Mouse (Mus musculus) adrenal gland, adult 2 months (tissue): Measurements from ENCODE around the gene Tbxas1. TPM values are rescaled to one million over a fixed set of nuclear protein-coding genes. Genes with fewer than 3 reads are reported as not detected.

Source experiments
- DNase-seq: peaks from one replicate; pipeline ENCODE4 v3.0.0; 2021
- polyA plus RNA-seq: library from polyadenylated mRNA; depleted of rRNA; stranded (reverse); fragments of >200 nt; gene quantifications from 2 replicates; pipeline ENCODE4 v1.2.3, GENCODE M21; 2012
- total RNA-seq, 2 experiments: library from RNA; stranded (reverse); gene quantifications; 2 replicates each; pipeline ENCODE4 v1.2.3; 2021

The Tbxas1 gene
- total and polyA plus RNA-seq, 3 experiments, result 3.3 to 8.5 (median 7.5) TPM

DNA sequence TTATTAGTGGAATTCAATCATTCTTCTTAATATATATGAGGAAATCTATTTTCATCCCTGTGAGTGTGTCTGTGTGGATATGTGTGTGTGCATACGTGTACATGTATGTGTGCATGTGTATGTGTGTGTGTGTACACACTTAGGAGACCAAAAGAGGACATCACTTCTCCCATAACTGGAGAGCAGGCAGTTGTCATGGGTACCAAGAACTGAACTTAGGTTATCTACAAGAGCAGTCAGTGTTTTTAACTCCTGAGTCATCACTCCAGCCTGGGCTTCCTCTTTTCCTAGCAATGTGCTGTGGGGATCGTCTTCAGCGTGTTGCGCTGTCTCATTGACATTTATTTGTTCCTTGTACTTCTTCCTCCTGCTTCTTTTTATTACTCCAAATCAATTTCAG, 24.9 kb downstream of the Tbxas1 start:
- DNase-seq, result no peak

DNA sequence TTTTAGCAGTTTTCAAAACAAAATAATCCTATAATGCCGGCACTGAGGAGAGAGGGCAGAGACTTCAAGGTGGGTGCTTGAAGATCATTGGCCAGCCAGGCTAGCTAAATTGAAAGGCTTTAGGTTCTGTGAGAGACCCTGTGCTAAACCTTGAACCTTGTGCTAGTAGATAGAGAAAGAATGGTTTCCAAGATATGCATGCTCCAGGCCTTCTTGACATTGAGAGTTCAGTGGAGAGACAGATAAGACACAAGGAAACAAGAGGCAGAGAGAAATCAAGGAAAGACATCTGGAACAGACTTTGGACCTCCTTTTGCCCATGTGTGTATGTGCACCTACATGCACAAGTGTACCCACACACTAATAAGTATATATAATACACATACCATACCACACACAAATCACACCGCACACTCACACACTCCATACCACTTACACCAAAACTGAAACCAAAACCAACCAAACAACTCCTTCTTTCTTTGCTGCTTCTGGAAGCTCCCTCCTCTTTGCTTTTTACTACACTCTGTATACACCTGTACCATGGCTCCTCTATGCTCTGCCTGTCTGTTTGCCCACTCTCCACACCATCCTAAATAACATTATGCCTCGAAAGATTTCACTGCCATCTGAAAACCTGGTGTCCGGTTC, 25.4 kb downstream of the Tbxas1 start:
- no peak for DNase-seq

DNA sequence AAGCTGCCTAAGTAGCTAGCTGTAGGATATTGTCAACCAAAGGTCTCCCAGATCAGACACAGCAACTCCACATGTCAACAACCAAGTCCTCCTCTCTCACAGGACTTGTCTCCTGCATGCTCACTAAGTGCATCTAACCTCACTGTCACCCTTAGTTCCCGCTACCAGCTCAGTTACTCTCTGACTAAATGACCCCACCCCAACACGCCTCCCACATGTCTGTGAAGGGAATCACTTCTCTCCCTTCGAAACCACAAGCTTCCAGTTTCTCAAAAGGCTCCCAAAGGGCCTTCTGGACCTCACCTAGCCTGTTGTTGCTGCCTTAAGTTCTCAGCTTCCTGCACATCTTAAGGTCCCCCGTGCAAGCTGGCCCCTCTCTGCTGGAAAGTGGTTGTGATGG, 25.9 kb downstream of the Tbxas1 start:
- DNase-seq, result no peak

DNA sequence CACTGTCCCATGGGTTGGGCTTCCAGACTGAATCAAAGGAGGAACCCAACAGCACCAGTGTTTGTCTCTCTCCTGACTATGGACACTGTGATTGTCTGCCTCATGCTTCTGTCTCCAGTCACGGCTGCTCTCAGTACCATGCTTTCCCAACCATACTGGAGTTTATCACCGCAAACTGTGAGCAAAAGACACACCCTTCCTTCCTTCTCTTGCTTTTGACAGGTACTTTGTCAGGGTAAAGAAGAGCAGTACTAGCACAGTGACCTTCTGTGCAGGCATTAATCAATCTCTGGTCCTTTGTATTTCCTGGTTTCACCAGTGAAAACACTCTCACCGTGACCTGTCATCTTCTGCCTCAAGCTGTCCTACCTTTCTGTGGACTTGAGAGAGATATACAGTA, 26.4 kb downstream of the Tbxas1 start:
- no peak for DNase-seq

DNA sequence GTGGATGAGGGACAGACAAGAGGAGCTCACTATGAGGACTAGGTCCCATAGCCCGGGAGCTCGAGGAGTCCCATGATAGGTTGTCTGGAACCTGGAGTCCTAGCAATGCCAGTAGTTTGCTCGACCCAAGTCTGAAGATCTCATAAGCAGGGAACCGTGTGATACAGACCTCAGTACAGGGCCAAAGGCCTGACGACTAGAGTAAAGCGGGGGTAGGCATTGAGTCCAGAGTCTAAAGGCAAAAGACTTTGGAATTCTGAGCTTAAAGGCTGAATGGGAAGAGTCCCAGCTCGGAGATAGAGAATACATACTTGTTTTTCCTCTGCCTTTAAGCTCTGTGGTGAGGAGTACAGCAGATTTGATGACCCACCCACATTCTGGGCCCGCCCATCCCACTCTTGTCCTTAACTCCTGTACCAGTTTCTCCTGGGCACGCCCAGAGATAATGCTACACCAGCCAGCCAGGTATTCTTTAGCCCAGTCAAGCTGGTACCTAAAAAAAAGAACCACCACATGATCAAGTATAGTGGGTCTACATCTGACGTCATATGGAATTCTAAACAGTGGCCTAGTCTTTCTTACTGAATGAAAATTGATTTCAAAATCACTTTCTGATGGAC, 27.7 kb downstream of the Tbxas1 start:
- no peak for DNase-seq

DNA sequence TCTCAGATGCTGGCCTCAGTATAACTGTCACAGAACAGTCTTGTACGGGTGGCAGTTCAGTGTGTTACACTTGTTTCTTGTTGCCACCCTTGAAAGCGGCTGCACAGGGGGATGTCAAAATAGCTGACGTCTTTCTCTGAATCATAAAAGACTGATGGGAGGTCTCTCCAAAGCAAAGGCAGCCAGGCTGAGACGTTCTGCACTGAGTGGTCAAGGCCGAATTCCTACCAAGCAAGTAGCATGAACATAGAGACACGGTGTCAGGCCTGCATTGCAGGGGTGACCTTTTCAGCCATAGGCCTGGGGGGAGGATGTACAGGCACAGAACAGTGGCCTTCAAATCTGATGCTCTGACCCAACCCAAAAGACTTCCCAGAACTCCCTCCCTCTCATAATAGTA, 30.8 kb downstream of the Tbxas1 start:
- DNase-seq, result peak; percentile 79

DNA sequence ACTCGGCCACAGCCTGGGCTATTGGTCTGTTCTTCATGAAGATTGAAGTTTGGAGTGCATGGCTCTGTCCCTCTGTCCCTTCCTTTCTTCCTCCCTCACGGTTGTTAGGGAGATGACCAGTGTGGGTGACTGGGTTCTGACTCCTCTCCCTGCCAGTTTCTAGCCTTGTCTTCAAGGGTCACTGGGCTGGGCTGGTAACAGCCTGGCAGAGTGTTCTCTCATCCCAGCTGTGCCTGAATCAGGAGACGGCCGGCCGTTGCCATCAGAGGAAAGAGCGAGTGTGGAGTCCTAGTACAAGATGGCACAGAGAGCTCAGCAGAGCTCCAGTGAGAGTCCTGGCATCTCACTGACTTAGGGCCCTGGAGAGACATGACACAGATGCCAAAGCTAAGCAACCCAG, 33.2 kb downstream of the Tbxas1 start:
- no peak for DNase-seq

DNA sequence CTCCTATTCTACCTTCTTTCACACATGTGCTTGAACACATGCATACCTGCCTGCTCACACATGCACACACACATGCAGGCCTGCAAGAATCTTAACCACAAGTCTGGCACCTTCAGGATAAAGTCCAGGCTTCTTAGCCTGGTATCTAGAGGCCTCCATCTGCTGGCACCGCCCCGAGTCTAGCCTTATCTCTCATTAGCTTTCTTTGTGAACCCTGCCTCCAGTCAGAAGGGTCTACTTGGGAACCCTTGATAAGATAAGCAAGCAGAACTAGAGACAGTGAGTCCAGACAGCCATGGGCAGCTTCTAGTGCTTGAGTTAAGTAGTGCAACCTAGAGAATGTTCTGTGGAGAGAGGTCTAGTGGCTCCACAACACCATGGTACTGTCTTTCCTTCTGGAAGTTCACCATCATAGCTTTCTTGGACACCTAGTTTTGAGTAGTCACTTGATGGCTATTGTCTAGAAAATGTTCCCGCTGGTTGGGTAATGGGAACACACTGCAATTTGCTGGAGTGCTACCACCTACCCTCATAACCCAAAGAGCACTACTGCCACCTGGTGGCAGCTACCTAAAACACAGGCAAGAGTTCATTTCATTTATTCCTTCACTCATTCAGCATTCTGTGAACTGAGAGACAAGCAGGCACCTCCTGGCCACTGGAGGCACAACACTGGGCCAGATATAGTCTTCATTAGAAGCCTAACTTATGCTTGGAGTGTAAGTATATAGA, 35.8 kb downstream of the Tbxas1 start:
- peak; percentile 75 for DNase-seq

DNA sequence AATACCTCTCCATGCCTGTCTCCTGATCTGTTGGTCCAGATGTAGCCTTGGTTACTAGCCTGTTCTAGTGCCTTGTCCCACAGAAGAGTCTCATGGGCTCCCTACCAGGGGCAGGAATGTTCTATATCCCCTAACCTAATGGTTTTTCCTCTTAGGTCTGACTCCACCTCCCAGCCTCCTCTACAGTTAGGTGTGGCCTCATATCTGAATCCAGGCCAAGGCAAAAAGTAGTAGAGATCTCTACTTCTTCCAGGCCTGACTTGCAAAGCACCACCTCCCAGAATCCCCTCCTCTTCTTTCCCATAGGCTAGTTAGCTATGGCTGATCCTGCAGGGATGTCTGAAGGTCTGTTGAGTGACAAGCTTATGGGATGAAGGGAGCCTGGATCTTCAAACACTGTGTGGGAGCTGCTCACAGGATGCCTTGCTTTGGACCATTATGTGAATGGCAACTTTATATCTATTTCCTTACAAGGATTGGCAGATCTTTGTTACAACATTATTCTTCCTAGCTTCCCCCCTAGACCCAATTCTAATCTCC, 37.0 kb downstream of the Tbxas1 start:
- no peak for DNase-seq

DNA sequence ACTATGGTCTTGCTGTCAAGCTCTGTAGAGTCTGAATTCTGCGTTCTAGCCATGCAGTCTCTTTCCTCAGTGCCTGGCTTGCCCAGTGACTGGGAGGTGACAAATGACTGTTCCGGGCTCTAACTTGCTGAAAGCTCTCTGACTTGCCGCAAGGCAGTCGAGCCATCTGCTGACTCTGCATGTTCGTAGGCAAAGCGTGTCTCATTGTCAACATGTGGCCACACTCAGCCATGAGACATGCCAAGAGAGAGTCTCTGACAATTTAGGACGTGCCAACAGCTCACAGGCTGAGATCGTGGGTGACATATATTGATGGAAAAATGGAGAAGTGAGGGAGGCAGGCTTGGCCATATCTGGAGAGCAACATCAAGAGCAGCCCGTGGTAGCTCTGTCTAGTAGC, 37.6 kb downstream of the Tbxas1 start:
- DNase-seq, result no peak

DNA sequence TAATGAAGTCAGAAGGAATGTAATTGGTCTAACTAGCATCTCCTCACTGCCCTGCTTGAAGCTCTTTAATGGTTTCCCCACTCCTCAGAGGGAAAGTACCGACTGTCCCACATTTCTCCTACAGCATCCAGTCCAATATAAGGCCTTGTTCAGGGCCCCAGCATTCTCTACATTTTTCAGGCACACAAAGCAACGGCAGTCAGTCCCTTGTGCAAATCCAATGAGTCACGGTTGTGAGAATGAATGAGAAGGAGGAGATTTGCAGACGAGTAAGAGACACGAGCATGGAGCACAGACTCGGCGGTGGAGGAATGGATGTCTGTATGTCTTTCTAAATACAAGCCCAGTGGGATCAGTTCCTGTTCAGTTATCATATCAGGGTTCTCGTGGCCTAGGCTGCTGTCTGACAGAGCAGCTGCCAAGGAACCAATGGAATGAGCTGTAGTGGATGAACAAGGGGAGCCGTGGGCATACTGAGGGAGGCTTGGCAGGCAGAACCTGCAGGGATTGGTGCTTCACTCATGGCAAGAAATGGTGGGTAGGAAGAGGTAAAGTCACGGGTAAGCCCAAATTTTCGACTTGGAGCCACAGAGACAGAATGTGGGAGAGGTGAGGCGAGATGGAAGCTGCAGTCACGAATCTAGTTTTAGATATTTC, 38.3 kb downstream of the Tbxas1 start:
- DNase-seq, result no peak

DNA sequence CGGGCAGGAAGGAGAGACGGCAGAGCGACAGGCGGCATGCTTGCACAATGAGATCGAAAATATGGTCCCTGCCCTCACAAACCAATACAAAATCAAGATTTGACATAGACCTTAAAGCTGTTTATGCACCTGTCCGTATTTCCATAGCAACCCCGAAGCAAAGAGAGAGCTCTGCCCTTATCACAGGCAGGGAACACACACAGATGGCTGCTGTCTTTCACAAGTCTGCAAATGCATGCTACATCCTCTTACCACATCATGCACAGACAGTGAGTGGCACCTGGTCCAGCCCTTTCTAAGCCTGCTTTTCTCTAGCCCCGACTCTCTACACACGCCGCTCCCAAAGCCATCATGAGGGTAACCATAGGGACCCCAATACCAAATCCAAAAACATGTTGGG, 39.0 kb downstream of the Tbxas1 start:
- no peak for DNase-seq

DNA sequence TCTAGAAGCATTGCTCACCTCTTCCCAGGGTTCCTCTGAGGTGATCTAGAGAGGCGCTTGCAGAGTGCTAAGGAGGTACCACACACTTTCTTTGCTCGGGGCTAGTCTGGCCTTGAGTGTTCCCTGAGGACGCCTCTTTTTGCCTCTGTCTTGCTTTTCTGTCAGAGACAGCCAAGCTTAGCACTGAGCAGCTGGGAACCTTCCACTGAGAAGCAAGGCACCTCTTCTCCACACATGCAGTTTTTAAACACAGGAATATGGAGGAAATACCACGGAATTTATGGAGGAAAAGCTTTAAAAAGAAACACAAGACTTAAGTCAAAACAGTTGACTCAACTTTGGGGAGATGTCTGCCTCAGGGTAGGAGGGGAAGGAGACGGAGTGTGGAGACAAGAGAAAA, 40.6 kb downstream of the Tbxas1 start:
- DNase-seq, result no peak

DNA sequence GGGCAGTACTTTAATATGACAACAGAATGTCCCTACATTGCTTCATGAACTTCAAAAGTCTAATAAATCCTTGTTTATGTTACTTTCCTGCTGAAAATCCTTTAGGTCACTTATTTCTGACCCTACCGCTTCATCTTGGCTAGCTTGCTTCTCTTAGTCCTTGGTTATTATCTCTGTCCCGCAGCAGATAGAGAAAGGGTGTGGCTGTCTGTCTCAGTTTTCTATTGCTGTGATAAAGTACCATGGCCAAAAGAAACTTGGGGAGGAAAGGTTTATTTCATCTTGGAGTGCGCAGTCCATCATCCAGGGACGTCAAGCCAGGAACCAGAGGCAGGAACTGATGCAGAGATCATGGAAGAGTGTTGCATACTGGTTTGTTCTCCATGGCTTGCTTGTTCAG, 41.4 kb downstream of the Tbxas1 start:
- DNase-seq, result no peak

DNA sequence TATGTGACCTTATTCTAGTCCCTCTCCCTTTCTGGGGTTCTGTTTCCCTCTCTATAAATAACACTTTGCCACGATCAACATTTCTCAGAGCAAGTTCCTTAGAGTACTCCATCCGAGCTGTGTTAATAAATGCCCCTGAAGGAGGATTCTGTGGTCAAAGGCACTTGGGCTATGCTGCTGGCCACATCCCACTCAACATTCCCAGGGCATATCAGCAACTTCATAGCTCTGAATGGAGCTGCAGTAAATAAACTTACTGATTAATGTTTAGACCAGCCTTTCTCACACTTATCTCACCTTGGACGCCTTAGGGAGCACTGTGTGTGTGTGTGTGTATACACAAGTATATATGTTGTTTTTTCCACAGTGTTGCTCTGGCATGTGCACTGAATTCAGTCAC, 42.2 kb downstream of the Tbxas1 start:
- no peak for DNase-seq

DNA sequence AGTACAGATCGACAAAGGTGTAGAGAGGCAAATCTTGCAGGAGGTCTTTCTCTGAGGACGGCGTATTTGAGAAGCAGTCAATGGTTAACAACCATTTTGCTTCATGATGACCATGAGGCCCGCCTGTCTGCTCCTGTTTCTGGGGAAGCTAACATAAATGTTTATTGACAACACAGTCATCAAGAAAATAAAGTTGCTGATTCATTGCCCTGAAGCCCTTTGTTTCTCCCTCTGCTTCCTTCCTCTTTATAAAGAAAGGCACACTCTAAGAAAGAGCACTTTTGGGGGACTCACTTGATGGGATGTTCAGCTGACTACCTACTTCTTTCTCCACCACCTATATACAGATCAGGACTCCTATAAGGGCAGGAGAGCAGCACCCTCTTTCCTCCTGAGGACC, 43.5 kb downstream of the Tbxas1 start:
- DNase-seq, result no peak

DNA sequence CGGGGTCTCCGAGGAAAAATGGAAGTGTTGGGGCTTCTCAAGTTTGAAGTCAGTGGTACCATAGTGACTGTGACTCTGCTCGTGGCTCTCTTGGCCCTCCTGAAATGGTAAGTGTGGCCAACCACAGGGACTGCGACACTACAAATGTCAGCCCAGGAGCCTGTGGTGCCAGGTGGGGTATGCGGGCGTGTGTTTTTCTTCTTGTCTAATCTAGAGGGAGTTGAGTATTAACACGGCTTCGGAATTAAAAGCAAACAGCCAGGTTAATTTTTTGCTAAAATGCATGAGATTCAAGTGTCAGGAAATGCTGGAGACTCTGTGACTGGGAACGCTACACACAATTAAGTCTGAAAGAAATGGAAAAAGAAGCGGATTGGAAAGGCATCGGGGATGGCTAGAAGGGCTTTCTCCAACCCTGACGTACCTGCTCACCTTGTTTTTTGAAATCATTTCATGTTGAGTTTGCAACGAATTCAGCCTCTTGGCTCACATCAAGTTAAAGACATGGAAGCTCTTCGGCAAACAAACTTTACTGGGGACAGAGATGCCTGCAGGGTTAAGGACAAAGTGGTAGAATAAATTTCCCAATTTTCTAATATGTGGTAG, 44.0 kb downstream of the Tbxas1 start:
- DNase-seq, result no peak

DNA sequence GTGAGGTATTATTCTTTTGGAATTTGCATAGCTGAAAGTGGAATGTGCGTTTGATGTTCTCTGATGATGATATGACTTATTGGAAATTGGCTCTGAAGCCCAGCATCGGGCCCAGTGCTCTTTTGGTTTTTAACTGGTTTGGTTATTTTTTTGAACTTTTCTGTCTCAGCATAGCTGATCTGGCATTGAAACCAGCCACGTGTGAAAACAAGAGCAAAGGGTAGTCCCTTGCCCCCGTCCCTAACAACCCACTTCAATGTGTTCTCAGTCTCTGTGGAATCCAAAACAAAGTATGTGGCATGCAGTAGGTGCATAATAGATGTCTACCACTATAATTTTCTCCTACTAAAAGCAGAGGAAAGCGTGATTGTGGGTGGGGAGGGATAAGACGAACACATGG, 44.9 kb downstream of the Tbxas1 start:
- DNase-seq, result no peak

DNA sequence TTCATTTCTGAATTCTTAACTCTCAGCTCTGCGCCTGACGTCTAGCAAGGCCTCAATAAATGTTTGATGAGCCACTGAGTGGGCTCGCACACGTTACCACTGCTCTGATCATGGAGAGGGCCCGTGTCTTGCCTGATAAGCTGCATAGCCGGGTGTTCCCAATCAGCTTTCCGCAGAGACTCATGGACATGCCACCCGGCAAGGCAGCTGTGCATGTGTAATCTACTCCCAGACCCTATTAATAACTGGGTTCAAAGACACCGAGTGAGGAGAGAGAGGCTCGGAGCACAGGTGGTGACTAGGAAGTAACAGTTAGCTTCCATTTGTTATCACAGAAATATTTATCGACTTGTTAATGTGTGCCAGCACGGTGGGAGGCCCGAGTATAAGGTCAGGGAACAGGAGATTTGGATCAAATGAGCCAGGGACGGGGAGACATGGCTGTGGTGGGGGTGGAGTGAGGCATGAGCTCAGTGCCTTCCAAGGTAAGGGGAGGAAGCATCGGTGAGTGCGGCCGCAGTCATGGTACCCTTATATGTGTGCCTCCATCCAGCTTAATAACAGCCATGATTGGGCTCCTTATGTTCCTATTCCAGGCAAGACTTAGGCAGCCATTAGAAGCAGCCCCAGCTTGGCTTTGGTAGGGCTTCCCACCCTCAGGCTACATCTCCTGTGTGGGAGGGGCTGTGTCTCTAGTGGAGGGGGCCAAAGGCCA, 46.0 kb downstream of the Tbxas1 start:
- no peak for DNase-seq

DNA sequence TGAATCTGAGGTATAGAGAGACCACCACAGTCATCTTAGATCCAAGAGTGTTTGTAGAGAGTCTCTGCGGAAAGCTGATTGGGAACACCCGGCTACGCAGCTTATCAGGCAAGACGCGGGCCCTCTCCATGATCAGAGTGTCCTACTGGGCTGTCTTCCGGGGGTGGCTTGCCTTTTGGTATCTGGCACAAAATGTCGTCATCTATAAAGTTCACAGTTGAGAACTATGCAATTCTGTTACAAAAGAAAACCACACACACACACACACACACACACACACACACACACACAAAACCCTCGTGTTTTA, 46.6 kb downstream of the Tbxas1 start:
- no peak for DNase-seq

DNA sequence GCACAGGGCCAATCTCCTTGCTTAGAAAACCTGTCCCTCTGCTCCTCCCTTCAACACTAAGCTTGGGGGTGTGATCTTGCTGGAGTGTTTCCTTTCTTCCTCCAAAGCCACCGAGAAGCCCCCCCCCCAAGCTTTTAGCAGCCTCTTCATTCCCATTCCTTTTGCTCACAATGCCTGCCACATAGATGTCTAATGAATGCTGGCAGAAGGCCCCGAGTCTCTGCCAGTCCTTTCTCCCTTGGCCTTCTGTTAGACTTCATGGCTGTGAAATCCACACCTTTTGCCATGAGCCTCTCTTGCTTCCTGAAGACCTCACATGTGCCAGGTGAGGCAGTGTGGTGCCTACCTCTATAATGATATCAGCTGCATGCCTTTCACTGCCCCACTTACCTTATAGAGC, 47.3 kb downstream of the Tbxas1 start:
- DNase-seq, result no peak

DNA sequence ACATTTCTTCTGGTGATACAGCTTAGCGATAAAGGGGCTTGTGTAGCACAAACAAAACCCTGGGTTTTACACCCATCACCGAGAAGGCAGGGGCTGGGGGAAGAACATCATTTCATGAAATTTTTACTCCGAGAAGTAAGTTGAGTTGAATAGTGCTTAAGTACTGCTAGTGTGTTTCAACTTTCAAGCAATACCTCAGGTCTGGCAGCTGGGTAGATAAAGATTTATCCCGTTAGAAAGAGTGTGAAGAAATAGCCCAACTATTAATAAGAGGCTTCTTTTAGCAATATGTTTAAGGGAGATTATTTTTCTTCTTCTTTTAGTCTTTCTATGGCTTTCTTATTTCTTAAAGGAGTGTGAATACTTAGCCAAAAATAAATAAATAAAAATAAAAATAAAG, 48.2 kb downstream of the Tbxas1 start:
- no peak for DNase-seq
